Mouse (Mus musculus) liver, embryonic 14.5 days (tissue): ENCODE measurements around the gene St6galnac4. TPM values are rescaled to one million over a fixed set of nuclear protein-coding genes. Genes with fewer than 3 reads are reported as not detected.

Experiments
- ATAC-seq: fragments of 200-750 bp; cut with Nextera tagmentation; 2 replicates; pipeline ENCODE4 v1.8.0; 2017; ENCODE audit warnings: moderate number of reproducible peaks, mild to moderate bottlenecking, moderate library complexity; ENCODE audit not compliant: insufficient read depth
- DNase-seq, 3 experiments: peaks; one replicate each; pipeline ENCODE4 v3.0.0-alpha.2; 2012 to 2013; ENCODE audit warnings: low read depth in 3 of 3, low spot score in 3 of 3
- H3K27ac ChIP-seq: fragments of 300-500 bp; sonication (generic); 2 replicates; pipeline ENCODE4 v1.5.1; 2014; ENCODE audit warnings: moderate library complexity, mild to moderate bottlenecking, control low read depth, inconsistent platforms
- H3K27me3 ChIP-seq: fragments of 300-500 bp; sonication (generic); 2 replicates; pipeline ENCODE4 v1.6.1; 2014; ENCODE audit warnings: mild to moderate bottlenecking, low read length, moderate library complexity; ENCODE audit not compliant: control insufficient read depth, insufficient read depth
- H3K36me3 ChIP-seq: fragments of 300-500 bp; sonication (generic); replicated peaks from 2 replicates; pipeline ENCODE4 v1.6.1; 2014; ENCODE audit warnings: low read depth; ENCODE audit not compliant: control insufficient read depth, insufficient read depth
- H3K4me1 ChIP-seq, 2 experiments: fragments of 200-500 bp in 1 of 2; fragments of 300-500 bp in 1 of 2; sonication (generic) in 1 of 2; replicated peaks; 2 replicates each; pipeline ENCODE4 v1.6.1; 2012 to 2014; ENCODE audit warnings: antibody characterized with exemption in 1 of 2, inconsistent platforms in 1 of 2, low read length in 1 of 2; ENCODE audit not compliant: control insufficient read depth in 2 of 2, insufficient read depth in 2 of 2
- H3K4me2 ChIP-seq: fragments of 300-500 bp; sonication (generic); 2 replicates; pipeline ENCODE4 v1.6.1; 2014; ENCODE audit warnings: low read depth, mild to moderate bottlenecking, control low read depth, moderate library complexity
- H3K4me3 ChIP-seq, 2 experiments: fragments of 200-500 bp in 1 of 2; fragments of 300-500 bp in 1 of 2; sonication (generic) in 1 of 2; 2 replicates each; pipeline ENCODE4 v1.5.1; 2012 to 2014; ENCODE audit warnings: low read depth in 2 of 2, low read length in 2 of 2, mild to moderate bottlenecking in 2 of 2, control low read depth in 1 of 2, inconsistent platforms in 1 of 2, moderate library complexity in 1 of 2; ENCODE audit not compliant: insufficient read depth in 1 of 2
- H3K9ac ChIP-seq: fragments of 300-500 bp; sonication (generic); replicated peaks from 2 replicates; pipeline ENCODE4 v1.6.1; 2014; ENCODE audit warnings: mild to moderate bottlenecking, control low read depth, moderate library complexity
- H3K9me3 ChIP-seq: fragments of 300-500 bp; sonication (generic); 2 replicates; pipeline ENCODE4 v1.6.1; 2016; ENCODE audit warnings: low read length, mixed read lengths; ENCODE audit not compliant: control insufficient read depth
- CTCF ChIP-seq: IDR thresholded peaks from 2 replicates; pipeline ENCODE4 v1.5.1; 2016; ENCODE audit warnings: antibody characterized with exemption, low read depth, control low read depth
- EP300 ChIP-seq: IDR thresholded peaks from 2 replicates; pipeline ENCODE4 v1.6.1; 2016; ENCODE audit warnings: antibody characterized with exemption, low read depth
- WGBS: fragments of 180-500 bp; shearing (Covaris S2); extraction: QIAGEN DNeasy Blood & Tissue Kit; methylation state at CpG from one replicate; pipeline ENCODE4 v1.1.7; 2014; ENCODE audit not compliant: insufficient replicate concordance; 5-methylcytosine and 5-hydroxymethylcytosine counted together
- polyA plus RNA-seq, 2 experiments: library from polyadenylated mRNA; depleted of rRNA in 1 of 2; stranded (reverse) in 1 of 2; unstranded in 1 of 2; fragments of >200 nt; fragmentation: Nextera tagmentation in 1 of 2; extraction: Ambion mirVana in 1 of 2; gene quantifications; 2 replicates each; pipeline versions ENCODE4 v1.2.1 to v1.2.3; 2012 to 2014

Gene St6galnac4
- polyA plus RNA-seq, 2 experiments: 5.4 to 6.2 TPM

GRCm38 (mm10) chr2:32634277-32635105 lies 47.6 kb downstream of the St6galnac4 start:
- DNase-seq (no peak), ATAC-seq (no peak)
- no peak overlapping the region for H3K4me3 ChIP-seq
- H3K4me1 ChIP-seq: peaks cover 0 to 2% of the 10 kb centered on the region in 2 experiments; a peak in 1 of 4 replicates
- no peak overlapping the region for H3K27ac ChIP-seq
- H3K9ac ChIP-seq: no peak overlapping the region
- H3K4me2 ChIP-seq: no peak overlapping the region
- 68% methylated on average over 10 of the region's 10 CpGs for WGBS
- no peaks in the 10 kb centered on the region for H3K27me3 ChIP-seq
- TF ChIP-seq EP300: no peak
- no peak for TF ChIP-seq CTCF
- no peaks in the 10 kb centered on the region for H3K9me3 ChIP-seq
- H3K36me3 ChIP-seq: no peaks in the 10 kb centered on the region

- WGBS: 77% methylated on average over 7 of the region's 7 CpGs
- H3K4me1 ChIP-seq: peaks cover 0 to 2% of the 10 kb centered on the region in 2 experiments; a peak in 1 of 4 replicates
- no peak overlapping the region for H3K4me2 ChIP-seq
- H3K9ac ChIP-seq: no peak overlapping the region
- H3K9me3 ChIP-seq: no peaks in the 10 kb centered on the region
- TF ChIP-seq EP300: no peak
- TF ChIP-seq CTCF: no peak
- no peaks in the 10 kb centered on the region for H3K27me3 ChIP-seq
- H3K4me3 ChIP-seq: no peak overlapping the region
- ATAC-seq: no peak
- H3K27ac ChIP-seq: no peak overlapping the region
- no peak for DNase-seq
- H3K36me3 ChIP-seq: no peaks in the 10 kb centered on the region
These were observed 49.7 kb downstream of the St6galnac4 start for GRCm38 (mm10) chr2:32636617-32637016.

- 24% methylated on average over 11 of the region's 11 CpGs for WGBS
- no peak for DNase-seq
- no peak overlapping the region for H3K4me2 ChIP-seq
- TF ChIP-seq EP300: no peak
- no peak for TF ChIP-seq CTCF
- H3K27me3 ChIP-seq: no peaks in the 10 kb centered on the region
- no peak overlapping the region for H3K4me3 ChIP-seq
- peak; percentile 69 for ATAC-seq
- H3K9me3 ChIP-seq: no peaks in the 10 kb centered on the region
- no peak overlapping the region for H3K27ac ChIP-seq
- peaks cover 0 to 2% of the 10 kb centered on the region in 2 experiments; a peak in 1 of 4 replicates for H3K4me1 ChIP-seq
- H3K36me3 ChIP-seq: no peaks in the 10 kb centered on the region
- H3K9ac ChIP-seq: no peak overlapping the region
These were observed 50.9 kb downstream of the St6galnac4 start for GRCm38 (mm10) chr2:32637778-32638281.

- DNase-seq (no peak), ATAC-seq (no peak)
- Histone ChIP-seq H3K4me3 (no peak overlapping the region), H3K4me2 (no peak overlapping the region), H3K27me3 (no peaks in the 10 kb centered on the region), H3K4me1 (peaks cover 4 to 9% of the 10 kb centered on the region in 2 experiments), H3K36me3 (no peaks in the 10 kb centered on the region), H3K27ac (no peak overlapping the region), H3K9me3 (no peaks in the 10 kb centered on the region), H3K9ac (no peak overlapping the region)
- no peak for TF ChIP-seq CTCF
- TF ChIP-seq EP300: no peak
- 15% methylated on average over 1 of the region's 1 CpGs for WGBS
These were observed 52.7 kb downstream of the St6galnac4 start for GRCm38 (mm10) chr2:32639632-32640031.

- Histone ChIP-seq H3K9ac (no peak overlapping the region), H3K36me3 (no peaks in the 10 kb centered on the region), H3K27me3 (no peaks in the 10 kb centered on the region), H3K4me1 (peaks cover 13 to 19% of the 10 kb centered on the region in 2 experiments), H3K27ac (no peak overlapping the region), H3K4me3 (no peak overlapping the region), H3K4me2 (no peak overlapping the region), H3K9me3 (no peaks in the 10 kb centered on the region)
- ATAC-seq: no peak
- WGBS: 47% methylated on average over 6 of the region's 6 CpGs
- no peak for DNase-seq
- TF ChIP-seq CTCF (no peak), EP300 (no peak)
These were observed 53.7 kb downstream of the St6galnac4 start for GRCm38 (mm10) chr2:32640550-32641051.
